Mouse (Mus musculus) E14TG2a.4 (cell line): ENCODE results near the gene Sertad2.

Source experiments
- CTCF ChIP-seq: conservative IDR thresholded peaks from 2 replicates; pipeline ENCODE4 v1.5.1; 2014; ENCODE audit warnings: low read length
- NANOG ChIP-seq: IDR thresholded peaks from 2 replicates; pipeline ENCODE4 v1.6.1; 2014; ENCODE audit warnings: borderline replicate concordance, low read length, mixed read lengths

GRCm38 (mm10) chr11:20582758-20583157 lies 39.7 kb downstream of the Sertad2 start:
- TF ChIP-seq CTCF = no peak
- no peak for TF ChIP-seq NANOG
